Mouse (Mus musculus) cerebellum, adult 11-12 months (tissue): ENCODE results near the gene Atn1.

ENCODE experiments used
- DNase-seq: peaks from one replicate; pipeline ENCODE4 v3.0.0; 2022

Atn1 gene

GRCm38 (mm10) chr6:124740211-124740887 lies 16.0 kb downstream of the Atn1 start:
- DNase-seq = peak; percentile 67

GRCm38 (mm10) chr6:124739231-124739796 lies 17.0 kb downstream of the Atn1 start:
- peak; percentile 45 for DNase-seq

- DNase-seq = peak; percentile 58
Observed at GRCm38 (mm10) chr6:124738511-124739023, 17.8 kb downstream of the Atn1 start, which contains the start of gene Ptpn6. TSS of gene Ptpn6 (minus strand) at chr6:124738714.

GRCm38 (mm10) chr6:124737040-124737439 lies 19.3 kb downstream of the Atn1 start:
- DNase-seq = no peak

- DNase-seq = no peak
Observed at GRCm38 (mm10) chr6:124734417-124734816, 21.9 kb downstream of the Atn1 start.

- DNase-seq = no peak
Observed at GRCm38 (mm10) chr6:124732476-124733370, 23.6 kb downstream of the Atn1 start.

GRCm38 (mm10) chr6:124731038-124731437 lies 25.3 kb downstream of the Atn1 start:
- DNase-seq = no peak

GRCm38 (mm10) chr6:124729850-124730705 lies 26.2 kb downstream of the Atn1 start:
- DNase-seq = no peak

GRCm38 (mm10) chr6:124728621-124729020 lies 27.7 kb downstream of the Atn1 start:
- no peak for DNase-seq

- no peak for DNase-seq
Observed at GRCm38 (mm10) chr6:124724472-124724871, 31.9 kb downstream of the Atn1 start.

- no peak for DNase-seq
Observed at GRCm38 (mm10) chr6:124723541-124723940, 32.8 kb downstream of the Atn1 start.

- no peak for DNase-seq
Observed at GRCm38 (mm10) chr6:124722876-124723473, 33.3 kb downstream of the Atn1 start.

GRCm38 (mm10) chr6:124720904-124721303 lies 35.4 kb downstream of the Atn1 start:
- no peak for DNase-seq

GRCm38 (mm10) chr6:124719354-124719978 lies 36.9 kb downstream of the Atn1 start:
- no peak for DNase-seq

- no peak for DNase-seq
Observed at GRCm38 (mm10) chr6:124718703-124719102, 37.6 kb downstream of the Atn1 start.

GRCm38 (mm10) chr6:124717968-124718367 lies 38.4 kb downstream of the Atn1 start:
- no peak for DNase-seq

GRCm38 (mm10) chr6:124716864-124717490 lies 39.3 kb downstream of the Atn1 start:
- DNase-seq = no peak

- no peak for DNase-seq
Observed at GRCm38 (mm10) chr6:124712918-124713317, 43.4 kb downstream of the Atn1 start.

GRCm38 (mm10) chr6:124711824-124712782 lies 44.2 kb downstream of the Atn1 start, which contains the start of the genes Emg1 and Phb2:
TSS of gene Emg1 (minus strand) at chr6:124712178.
TSS of gene Phb2 (plus strand) at chr6:124712336.
- DNase-seq = peak; percentile 97
